Mouse (Mus musculus) CH12.LX (cell line): ENCODE data around the gene Klhl12.

ENCODE experiments used
- CTCF ChIP-seq, 2 experiments: IDR thresholded peaks in 1 of 2; conservative IDR thresholded peaks in 1 of 2; 2 replicates each; pipeline ENCODE4 v1.5.1; 2011 to 2012; ENCODE audit warnings: low read depth in 2 of 2, low read length in 2 of 2, improper control_type of control experiment in 1 of 2, inconsistent platforms in 1 of 2, mild to moderate bottlenecking in 1 of 2, moderate library complexity in 1 of 2
- E2F4 ChIP-seq: IDR thresholded peaks from 2 replicates; pipeline ENCODE4 v1.6.1; 2011; ENCODE audit warnings: low read depth, low read length, improper control_type of control experiment; ENCODE audit not compliant: insufficient replicate concordance
- POLR2A ChIP-seq: IDR thresholded peaks from 2 replicates; pipeline ENCODE4 v1.6.1; 2011; ENCODE audit warnings: low read depth, mild to moderate bottlenecking, improper control_type of control experiment, low read length

DNA sequence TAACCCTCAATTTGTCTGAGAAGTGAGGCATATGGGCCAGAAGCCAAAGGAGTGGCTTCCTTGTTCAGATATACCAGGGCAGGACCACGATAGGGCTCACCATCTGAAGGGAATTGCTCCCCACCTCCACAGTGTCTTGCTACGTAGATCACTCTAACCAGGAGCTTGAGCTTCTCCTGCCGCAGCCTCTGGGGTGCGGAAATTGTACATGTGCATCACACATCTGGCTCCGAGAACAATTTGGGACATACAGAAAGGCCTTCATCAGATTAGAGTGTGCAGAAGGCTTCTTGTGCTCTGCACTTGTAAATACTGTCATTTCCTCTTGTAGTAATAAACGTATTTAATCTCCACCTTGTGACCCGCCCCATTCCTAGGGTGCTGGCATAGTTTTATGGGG lies 65.8 kb downstream of the Klhl12 start:
- TF ChIP-seq CTCF (conservative IDR thresholded peaks at IDR 0.05 in 1 of 2, IDR thresholded peaks at IDR 0.05 in 1 of 2; ENCODE audit: low read depth in 2 of 2, low read length in 2 of 2) = no peak
- no peak for TF ChIP-seq POLR2A
- TF ChIP-seq E2F4 = no peak
